Mouse (Mus musculus): ENCODE measurements around the gene Xbp1. TPM values are rescaled to one million over a fixed set of nuclear protein-coding genes. Genes with fewer than 3 reads are reported as not detected.
"Not testable (repeated sequence)": the region's sequence is repeated elsewhere in the genome, so short reads cannot be mapped to it uniquely, and the experiment has no call there.

Gene Xbp1
- polyA plus RNA-seq, 1 experiment from 2014 or later, result 161 TPM

DNA sequence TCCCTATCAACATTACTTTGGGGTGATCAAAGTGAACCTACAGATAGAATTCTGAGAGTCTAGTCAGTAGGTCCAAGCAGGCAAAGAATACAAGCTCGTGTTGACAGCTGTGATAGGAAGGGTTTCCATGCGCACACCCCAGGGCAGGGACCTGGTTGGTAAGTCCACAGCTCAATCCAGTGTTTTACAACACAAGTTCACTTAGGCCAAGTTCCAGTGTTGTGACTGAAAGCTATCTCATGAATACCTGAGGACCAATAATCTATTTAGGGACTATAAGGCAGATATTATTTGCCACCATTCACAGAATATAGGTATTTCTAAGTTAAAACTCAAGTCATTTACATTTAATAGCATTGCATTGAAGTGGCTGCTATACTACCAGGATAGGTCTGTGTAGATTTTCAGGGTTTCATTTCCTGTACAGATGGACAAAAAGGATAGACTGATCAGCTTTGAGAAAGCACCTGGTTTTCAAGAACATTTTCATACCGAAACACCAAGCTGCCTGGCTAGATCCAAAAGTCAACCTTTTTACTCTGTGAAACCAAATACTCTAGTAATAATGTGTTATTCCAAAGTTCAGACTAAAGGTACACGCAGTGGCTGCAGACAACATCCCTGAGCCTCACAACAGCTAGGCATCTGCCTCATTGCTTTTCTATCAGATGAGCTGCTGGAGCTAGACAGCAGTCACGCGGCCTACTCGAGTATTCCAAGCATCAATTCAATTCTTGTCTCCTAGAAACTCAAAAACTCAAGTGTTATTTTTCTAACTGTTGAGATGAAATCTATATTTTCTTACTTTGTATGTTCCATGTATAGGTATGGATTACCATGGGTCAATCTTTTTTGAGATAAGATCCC, 6.3 kb downstream of the Xbp1 start:
- no peak for DNase-seq (ENCODE audit: low spot score)
- no peak for ATAC-seq (replicated peaks; ENCODE audit: insufficient number of reproducible peaks, low FRiP score, low TSS enrichment, low read depth)
- H3K9ac ChIP-seq (replicated peaks; ENCODE audit: low read length), result no peak overlapping the region
- no peak overlapping the region for H3K27ac ChIP-seq (replicated peaks; ENCODE audit: low read depth, low read length)
- H3K27me3 ChIP-seq (ENCODE audit: control insufficient read depth, insufficient read depth, low read length), result no peaks in the 10 kb centered on the region
- H3K36me3 ChIP-seq (replicated peaks; ENCODE audit: control insufficient read depth, insufficient read depth, low read depth, low read length), result peaks cover 10% of the 10 kb centered on the region
- H3K4me2 ChIP-seq (ENCODE audit: low read depth, low read length), result no peak overlapping the region
- 92% methylated on average over 7 of the region's 7 CpGs for WGBS
- H3K4me3 ChIP-seq (ENCODE audit: low read depth, low read length), result no peak overlapping the region
- no peaks in the 10 kb centered on the region for H3K9me3 ChIP-seq (replicated peaks; ENCODE audit: control insufficient read depth, low read length)
- H3K4me1 ChIP-seq (ENCODE audit: control insufficient read depth, insufficient read depth, low read length), result no peaks in the 10 kb centered on the region

DNA sequence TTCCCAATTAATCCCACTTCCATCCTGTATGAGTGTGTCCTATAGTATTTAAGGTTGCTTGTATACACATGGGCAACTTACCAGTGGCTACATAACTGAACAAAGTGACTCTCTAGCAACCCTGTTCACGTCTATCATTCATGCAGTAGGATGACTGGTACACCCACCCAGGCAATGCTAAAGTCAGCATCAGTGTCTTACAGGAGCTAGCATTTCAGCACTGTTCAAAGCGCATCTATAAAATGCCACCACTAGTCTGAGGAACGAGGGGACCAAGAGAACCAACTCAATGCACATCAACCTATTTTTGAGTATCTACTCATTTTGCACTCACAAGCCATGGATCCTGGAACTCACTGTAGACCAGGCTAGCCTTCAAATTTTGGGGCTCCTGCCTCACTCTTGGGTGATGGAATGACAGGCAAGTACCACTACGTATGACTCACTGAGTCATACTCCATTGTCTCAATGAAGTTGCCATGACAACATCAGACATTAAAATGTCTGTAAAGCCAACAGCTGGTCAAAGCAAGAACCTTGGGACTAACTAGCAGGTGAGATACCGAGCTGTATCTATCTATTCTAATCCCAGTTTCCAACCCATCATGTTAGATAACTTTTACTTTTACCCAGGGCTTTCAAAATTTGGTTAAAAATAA, 7.5 kb downstream of the Xbp1 start:
- H3K4me1 ChIP-seq (ENCODE audit: control insufficient read depth, insufficient read depth, low read length), result no peaks in the 10 kb centered on the region
- DNase-seq (ENCODE audit: low spot score) (no peak), ATAC-seq (replicated peaks; ENCODE audit: insufficient number of reproducible peaks, low FRiP score, low TSS enrichment, low read depth) (no peak)
- no peak overlapping the region for H3K4me3 ChIP-seq (ENCODE audit: low read depth, low read length)
- H3K9ac ChIP-seq (replicated peaks; ENCODE audit: low read length), result no peak overlapping the region
- H3K9me3 ChIP-seq (replicated peaks; ENCODE audit: control insufficient read depth, low read length), result no peaks in the 10 kb centered on the region
- no peaks in the 10 kb centered on the region for H3K27me3 ChIP-seq (ENCODE audit: control insufficient read depth, insufficient read depth, low read length)
- no peak overlapping the region for H3K27ac ChIP-seq (replicated peaks; ENCODE audit: low read depth, low read length)
- no peak overlapping the region for H3K4me2 ChIP-seq (ENCODE audit: low read depth, low read length)
- 89% methylated on average over 5 of the region's 5 CpGs for WGBS
- peaks cover 14% of the 10 kb centered on the region for H3K36me3 ChIP-seq (replicated peaks; ENCODE audit: control insufficient read depth, insufficient read depth, low read depth, low read length)

DNA sequence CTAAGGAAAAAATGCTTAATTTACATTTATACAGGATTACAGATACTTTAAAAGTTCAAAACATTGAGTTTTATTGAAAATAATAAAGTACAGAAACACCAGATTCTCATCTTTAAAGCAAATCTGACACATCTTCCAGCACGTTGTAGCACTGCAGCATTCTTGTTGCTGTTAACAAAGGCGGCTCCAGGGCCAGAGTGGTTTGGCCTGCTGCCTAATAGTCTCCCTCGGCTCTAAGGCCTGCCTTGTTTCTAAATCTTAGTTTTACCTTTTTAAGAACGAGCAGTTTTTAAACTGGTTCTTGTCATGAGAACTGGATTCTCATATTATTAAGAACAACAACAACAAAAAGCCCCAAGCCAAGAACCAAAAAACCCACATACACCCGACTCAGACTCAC, 8.4 kb downstream of the Xbp1 start:
- no peaks in the 10 kb centered on the region for H3K9me3 ChIP-seq (replicated peaks; ENCODE audit: control insufficient read depth, low read length)
- no peak overlapping the region for H3K4me2 ChIP-seq (ENCODE audit: low read depth, low read length)
- no peak for DNase-seq (ENCODE audit: low spot score)
- no peak overlapping the region for H3K9ac ChIP-seq (replicated peaks; ENCODE audit: low read length)
- no peaks in the 10 kb centered on the region for H3K27me3 ChIP-seq (ENCODE audit: control insufficient read depth, insufficient read depth, low read length)
- no peak overlapping the region for H3K27ac ChIP-seq (replicated peaks; ENCODE audit: low read depth, low read length)
- H3K4me1 ChIP-seq (ENCODE audit: control insufficient read depth, insufficient read depth, low read length), result no peaks in the 10 kb centered on the region
- WGBS, result 85% methylated on average over 5 of the region's 5 CpGs
- H3K4me3 ChIP-seq (ENCODE audit: low read depth, low read length), result no peak overlapping the region
- peaks cover 15% of the 10 kb centered on the region for H3K36me3 ChIP-seq (replicated peaks; ENCODE audit: control insufficient read depth, insufficient read depth, low read depth, low read length)
- ATAC-seq (replicated peaks; ENCODE audit: insufficient number of reproducible peaks, low FRiP score, low TSS enrichment, low read depth), result no peak

DNA sequence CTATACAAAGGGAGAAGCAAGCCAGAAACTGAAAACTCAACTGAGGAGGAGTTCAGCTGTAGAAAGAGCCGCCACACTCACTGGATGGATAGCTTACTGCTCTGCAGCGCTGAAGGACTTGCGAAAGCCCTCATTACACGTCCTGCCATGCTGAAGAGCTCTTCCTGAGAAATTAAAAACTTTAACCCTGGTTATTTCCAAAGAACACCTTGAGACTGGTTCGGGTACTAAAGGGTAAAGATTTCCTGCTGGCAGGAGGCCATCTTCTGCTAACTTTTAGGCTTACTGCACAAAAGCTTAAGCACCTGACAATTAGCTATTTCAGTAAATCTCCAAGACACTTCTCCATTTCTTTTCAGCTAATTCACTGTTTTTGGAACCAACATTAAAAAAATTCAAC, 9.7 kb downstream of the Xbp1 start:
- Histone ChIP-seq H3K9me3 (replicated peaks; ENCODE audit: control insufficient read depth, low read length) (no peaks in the 10 kb centered on the region), H3K4me1 (ENCODE audit: control insufficient read depth, insufficient read depth, low read length) (no peaks in the 10 kb centered on the region), H3K4me3 (ENCODE audit: low read depth, low read length) (no peak overlapping the region), H3K27ac (replicated peaks; ENCODE audit: low read depth, low read length) (no peak overlapping the region), H3K36me3 (replicated peaks; ENCODE audit: control insufficient read depth, insufficient read depth, low read depth, low read length) (peaks cover 8% of the 10 kb centered on the region), H3K9ac (replicated peaks; ENCODE audit: low read length) (no peak overlapping the region), H3K4me2 (ENCODE audit: low read depth, low read length) (no peak overlapping the region), H3K27me3 (ENCODE audit: control insufficient read depth, insufficient read depth, low read length) (no peaks in the 10 kb centered on the region)
- no peak for DNase-seq (ENCODE audit: low spot score)
- ATAC-seq (replicated peaks; ENCODE audit: insufficient number of reproducible peaks, low FRiP score, low TSS enrichment, low read depth), result no peak
- 84% methylated on average over 5 of the region's 5 CpGs for WGBS

DNA sequence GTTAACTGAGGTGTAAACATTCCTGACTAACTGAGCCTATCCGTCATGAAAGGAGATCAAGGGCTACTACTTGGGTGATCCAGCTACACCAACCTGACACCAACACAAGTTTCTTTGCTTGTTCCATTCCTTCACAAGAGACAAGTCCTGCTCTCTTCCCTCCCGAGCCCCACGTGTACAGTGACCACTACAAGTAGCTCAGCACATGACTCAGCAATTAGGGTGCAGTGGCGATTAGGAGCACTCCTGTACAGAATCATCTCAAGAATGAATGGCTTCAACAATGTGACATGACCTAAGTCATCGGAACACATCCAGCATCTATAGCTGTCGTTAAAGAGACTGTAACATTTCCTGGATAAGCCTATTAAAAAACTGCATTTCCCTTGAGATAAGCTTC, 10.3 kb downstream of the Xbp1 start:
- no peak overlapping the region for H3K9ac ChIP-seq (replicated peaks; ENCODE audit: low read length)
- H3K27ac ChIP-seq (replicated peaks; ENCODE audit: low read depth, low read length), result no peak overlapping the region
- H3K36me3 ChIP-seq (replicated peaks; ENCODE audit: control insufficient read depth, insufficient read depth, low read depth, low read length), result peaks cover 8% of the 10 kb centered on the region
- H3K4me2 ChIP-seq (ENCODE audit: low read depth, low read length), result no peak overlapping the region
- DNase-seq (ENCODE audit: low spot score), result no peak
- H3K4me3 ChIP-seq (ENCODE audit: low read depth, low read length), result no peak overlapping the region
- ATAC-seq (replicated peaks; ENCODE audit: insufficient number of reproducible peaks, low FRiP score, low TSS enrichment, low read depth), result no peak
- H3K9me3 ChIP-seq (replicated peaks; ENCODE audit: control insufficient read depth, low read length), result no peaks in the 10 kb centered on the region
- WGBS, result 73% methylated on average over 6 of the region's 6 CpGs
- H3K27me3 ChIP-seq (ENCODE audit: control insufficient read depth, insufficient read depth, low read length), result no peaks in the 10 kb centered on the region
- no peaks in the 10 kb centered on the region for H3K4me1 ChIP-seq (ENCODE audit: control insufficient read depth, insufficient read depth, low read length)

DNA sequence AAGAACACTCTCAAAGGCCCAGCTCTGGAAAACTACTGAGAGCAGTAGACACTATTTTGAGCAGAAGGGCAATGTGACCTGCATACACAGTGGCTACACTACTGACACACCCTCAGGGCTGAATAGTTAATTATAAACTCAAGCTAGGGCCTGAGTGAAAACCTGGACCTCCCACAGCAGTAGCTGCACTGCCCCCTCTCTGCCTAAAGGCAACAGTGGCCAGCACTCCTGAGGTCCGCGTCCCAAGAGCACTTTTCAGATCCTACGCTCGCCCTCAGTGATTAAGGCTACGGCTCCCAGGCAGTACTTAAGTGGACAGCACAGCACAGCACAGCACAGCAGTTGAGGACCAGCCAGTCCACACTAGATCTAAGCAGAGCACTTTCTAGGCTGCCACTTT, 12.6 kb downstream of the Xbp1 start:
- H3K27me3 ChIP-seq (ENCODE audit: control insufficient read depth, insufficient read depth, low read length), result no peaks in the 10 kb centered on the region
- no peak overlapping the region for H3K9ac ChIP-seq (replicated peaks; ENCODE audit: low read length)
- DNase-seq (ENCODE audit: low spot score) (no peak), ATAC-seq (replicated peaks; ENCODE audit: insufficient number of reproducible peaks, low FRiP score, low TSS enrichment, low read depth) (no peak)
- no peaks in the 10 kb centered on the region for H3K9me3 ChIP-seq (replicated peaks; ENCODE audit: control insufficient read depth, low read length)
- 88% methylated on average over 5 of the region's 5 CpGs for WGBS
- peaks cover 8% of the 10 kb centered on the region for H3K36me3 ChIP-seq (replicated peaks; ENCODE audit: control insufficient read depth, insufficient read depth, low read depth, low read length)
- no peak overlapping the region for H3K4me2 ChIP-seq (ENCODE audit: low read depth, low read length)
- no peak overlapping the region for H3K27ac ChIP-seq (replicated peaks; ENCODE audit: low read depth, low read length)
- H3K4me3 ChIP-seq (ENCODE audit: low read depth, low read length), result no peak overlapping the region
- H3K4me1 ChIP-seq (ENCODE audit: control insufficient read depth, insufficient read depth, low read length), result no peaks in the 10 kb centered on the region

DNA sequence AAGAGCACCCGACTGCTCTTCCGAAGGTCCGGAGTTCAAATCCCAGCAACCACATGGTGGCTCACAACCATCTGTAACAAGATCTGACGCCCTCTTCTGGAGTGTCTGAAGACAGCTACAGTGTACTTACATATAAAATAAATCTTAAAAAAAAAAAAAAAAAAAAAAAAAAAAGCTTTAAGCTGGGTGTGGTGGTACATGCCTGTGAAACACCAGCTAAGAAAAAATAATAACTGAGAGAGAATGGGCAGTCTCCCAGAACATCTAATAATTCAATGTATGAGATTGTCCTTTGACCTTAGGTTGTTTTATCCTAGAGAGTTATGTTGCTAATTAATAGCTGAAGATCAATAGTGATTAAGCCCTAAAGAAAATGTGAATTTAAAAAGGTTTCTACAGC, 17.0 kb downstream of the Xbp1 start:
- not testable (repeated sequence) for H3K4me3 ChIP-seq (ENCODE audit: low read depth, low read length); H3K9ac ChIP-seq (replicated peaks; ENCODE audit: low read length); H3K36me3 ChIP-seq (replicated peaks; ENCODE audit: control insufficient read depth, insufficient read depth, low read depth, low read length); H3K27me3 ChIP-seq (ENCODE audit: control insufficient read depth, insufficient read depth, low read length); ATAC-seq (replicated peaks; ENCODE audit: insufficient number of reproducible peaks, low FRiP score, low TSS enrichment, low read depth); H3K9me3 ChIP-seq (replicated peaks; ENCODE audit: control insufficient read depth, low read length); H3K4me2 ChIP-seq (ENCODE audit: low read depth, low read length); H3K4me1 ChIP-seq (ENCODE audit: control insufficient read depth, insufficient read depth, low read length); DNase-seq (ENCODE audit: low spot score); H3K27ac ChIP-seq (replicated peaks; ENCODE audit: low read depth, low read length)
- 95% methylated on average over 4 of the region's 4 CpGs for WGBS

DNA sequence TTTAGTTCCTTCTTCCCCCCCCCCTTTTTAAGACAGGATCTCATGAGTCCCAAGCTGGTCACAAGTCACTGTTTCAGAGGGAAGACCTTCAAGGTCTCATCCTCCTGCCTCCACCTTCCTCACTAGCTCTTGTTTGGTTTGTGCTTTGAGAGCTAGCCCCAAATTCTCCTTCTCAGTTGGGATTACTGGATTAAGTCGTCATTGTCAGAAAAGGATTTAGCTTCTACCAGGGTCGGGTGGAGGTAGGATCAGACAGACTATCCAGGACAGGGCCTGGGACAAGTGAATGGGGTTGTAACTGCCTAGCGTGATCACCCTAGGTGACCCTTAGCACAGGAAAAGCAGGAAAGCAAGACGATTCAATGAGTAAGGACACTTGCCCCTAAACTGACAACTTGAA, 19.9 kb downstream of the Xbp1 start:
- Histone ChIP-seq H3K4me2 (ENCODE audit: low read depth, low read length) (peak overlapping the region; percentile 78), H3K9me3 (replicated peaks; ENCODE audit: control insufficient read depth, low read length) (no peaks in the 10 kb centered on the region), H3K27me3 (ENCODE audit: control insufficient read depth, insufficient read depth, low read length) (no peaks in the 10 kb centered on the region), H3K4me1 (ENCODE audit: control insufficient read depth, insufficient read depth, low read length) (peaks cover 2% of the 10 kb centered on the region; the same call in 1 of the 2 replicates), H3K27ac (replicated peaks; ENCODE audit: low read depth, low read length) (no peak overlapping the region), H3K36me3 (replicated peaks; ENCODE audit: control insufficient read depth, insufficient read depth, low read depth, low read length) (no peaks in the 10 kb centered on the region; the same call in 1 of the 2 replicates), H3K9ac (replicated peaks; ENCODE audit: low read length) (no peak overlapping the region), H3K4me3 (ENCODE audit: low read depth, low read length) (peak overlapping the region; percentile 93)
- WGBS, result 49% methylated on average over 4 of the region's 4 CpGs
- ATAC-seq (replicated peaks; ENCODE audit: insufficient number of reproducible peaks, low FRiP score, low TSS enrichment, low read depth) (no peak), DNase-seq (ENCODE audit: low spot score) (no peak)
